Mouse (Mus musculus) adrenal gland, postnatal 36 days (tissue): Measurements from ENCODE around the gene Ptprt. TPM values are rescaled to one million over a fixed set of nuclear protein-coding genes. Genes with fewer than 3 reads are reported as not detected.

Experiments used
- DNase-seq, 2 experiments: peaks; one replicate each; pipeline ENCODE4 v3.0.0; 2021; ENCODE audit warnings: mixed read lengths in 1 of 2
- total RNA-seq, 2 experiments: library from RNA; stranded (reverse); gene quantifications; 2 replicates each; pipeline ENCODE4 v1.2.3; 2021

Gene Ptprt
- total RNA-seq, 2 experiments from 2014 or later = 0.07 to 0.16 TPM

DNA sequence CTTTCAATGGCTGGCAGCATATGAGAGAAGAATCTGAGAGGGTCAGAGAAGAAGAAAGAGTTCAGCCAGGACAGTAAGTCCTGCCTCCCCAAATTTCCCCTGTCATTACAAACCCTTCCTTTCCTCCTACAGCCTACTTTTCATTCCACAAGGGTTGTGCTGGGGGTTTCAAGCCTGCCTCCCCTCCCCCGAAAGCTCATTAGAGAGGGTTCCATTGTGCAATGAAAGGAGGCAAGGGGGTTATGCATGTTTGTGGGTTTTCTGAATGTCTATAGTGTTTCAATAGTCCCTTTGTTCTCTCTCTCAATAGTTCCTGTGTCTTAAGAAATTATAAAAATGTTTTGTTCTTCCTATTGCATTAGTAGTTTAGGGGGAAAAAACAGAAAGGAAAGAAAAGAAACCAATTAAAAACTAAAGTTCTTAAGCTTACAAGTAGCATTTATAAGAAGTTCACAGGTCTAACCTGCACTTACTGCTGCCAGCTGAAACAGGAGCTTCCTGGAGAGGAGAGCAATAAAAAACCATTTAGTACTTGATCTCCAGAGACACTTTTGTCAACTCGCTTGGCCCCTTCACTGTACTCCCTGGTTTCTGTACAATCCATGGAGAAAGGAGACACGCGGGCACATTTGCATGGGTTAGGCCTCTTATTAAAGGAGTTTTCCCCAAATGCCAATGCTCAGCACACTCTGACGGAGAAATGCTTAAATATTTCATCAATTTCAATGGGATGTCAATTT is 247.7 kb downstream of the Ptprt start:
- DNase-seq = no peak

DNA sequence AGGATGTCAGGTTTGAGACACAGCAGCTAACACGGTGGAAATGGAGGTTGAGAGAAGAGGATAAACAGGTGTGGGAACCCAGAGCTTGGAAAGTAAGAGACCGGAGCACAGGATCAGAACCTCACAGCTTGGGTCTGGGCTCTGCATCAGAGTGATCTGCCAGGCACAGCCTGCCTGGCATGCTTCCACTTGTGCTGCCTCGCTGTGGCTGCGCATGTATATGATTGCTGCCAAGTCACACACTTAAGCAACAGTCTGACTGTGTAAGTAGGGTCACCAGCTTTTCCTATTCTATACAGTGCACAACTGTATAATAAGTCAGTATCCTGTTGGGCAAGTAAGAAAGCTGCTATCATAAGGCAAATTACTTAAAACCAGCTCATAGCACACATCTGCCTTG is 249.9 kb downstream of the Ptprt start:
- DNase-seq = no peak

DNA sequence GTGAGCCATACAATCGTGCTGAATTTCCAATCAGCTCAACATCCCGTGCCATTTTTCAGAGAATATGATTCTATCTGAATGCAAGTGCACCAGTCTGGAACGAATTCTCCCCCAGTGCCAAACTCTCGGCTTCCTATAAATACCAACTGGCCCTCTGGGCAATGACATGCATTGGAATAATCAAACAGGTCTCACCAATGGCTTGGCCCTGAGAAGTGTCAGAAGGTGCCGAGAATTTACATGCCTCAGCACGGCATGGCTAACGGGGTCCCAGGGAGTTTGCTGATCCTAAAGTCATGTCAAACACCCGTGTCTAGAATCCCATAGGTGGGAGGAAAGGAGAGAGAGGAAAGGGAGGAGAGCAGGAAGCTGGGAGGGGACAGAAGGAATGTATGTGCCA is 251.7 kb downstream of the Ptprt start:
- no peak for DNase-seq

DNA sequence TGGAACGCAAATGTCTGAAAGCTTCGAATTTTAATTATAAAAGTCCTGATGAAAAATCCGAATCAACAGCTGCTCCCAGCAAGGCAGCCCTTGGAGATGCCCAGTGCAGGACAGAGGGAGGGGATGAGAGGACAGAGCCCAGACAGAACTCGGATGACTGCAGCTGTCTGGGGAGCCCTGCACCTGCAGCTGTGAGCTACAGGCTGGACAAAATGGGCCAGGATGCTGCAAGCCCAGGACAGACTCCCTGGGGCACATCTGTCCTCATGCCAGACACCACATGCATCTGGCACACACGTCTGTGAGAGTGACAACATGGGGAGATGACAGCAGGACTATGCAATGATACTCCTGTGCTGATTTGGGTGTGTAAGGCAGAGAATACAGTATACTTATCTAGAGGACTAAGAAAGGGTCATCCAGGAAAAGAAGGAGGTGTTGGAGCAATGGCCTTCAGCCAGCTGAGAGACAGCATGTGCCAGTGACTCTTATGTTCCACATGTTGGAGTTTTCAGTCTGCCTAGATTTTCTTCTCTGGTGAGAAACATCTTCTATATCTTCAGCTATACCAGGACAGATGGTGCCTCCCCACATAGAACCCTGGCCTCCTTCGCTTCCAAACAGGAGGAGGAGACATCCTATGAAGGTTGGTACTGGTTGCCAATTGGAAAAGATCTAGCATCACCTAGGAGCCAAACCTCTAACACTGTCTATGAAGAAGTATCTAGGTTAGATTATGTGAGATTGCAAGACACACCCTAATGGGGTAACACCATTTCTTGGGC is 259.4 kb downstream of the Ptprt start:
- DNase-seq = no peak

- no peak for DNase-seq
Observed at GRCm38 (mm10) chr2:162394601-162395000, 266.3 kb downstream of the Ptprt start.

DNA sequence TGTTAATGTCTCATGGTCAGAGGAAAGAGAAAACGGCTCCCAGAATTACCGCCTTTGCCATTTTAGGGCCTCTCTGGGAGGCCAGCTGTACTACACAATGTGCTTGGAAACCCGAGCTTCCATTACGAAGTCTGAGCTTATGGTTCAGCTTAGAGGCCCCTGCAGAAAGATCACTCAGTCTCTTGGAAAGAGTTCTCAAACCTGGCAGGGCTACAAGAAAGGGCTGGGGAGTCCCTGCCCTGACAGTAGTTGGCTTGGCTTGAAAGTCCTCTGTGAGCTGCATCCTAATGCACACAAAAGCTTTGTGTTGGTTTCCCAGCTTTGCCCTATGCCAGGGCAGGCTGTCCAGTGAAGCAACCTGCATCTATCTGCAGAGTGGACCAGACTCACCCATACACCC is 269.1 kb downstream of the Ptprt start:
- no peak for DNase-seq

- DNase-seq = no peak
Observed at GRCm38 (mm10) chr2:162377309-162377708, 283.6 kb downstream of the Ptprt start.

- no peak for DNase-seq
Observed at GRCm38 (mm10) chr2:162349047-162349446, 311.9 kb downstream of the Ptprt start.

GRCm38 (mm10) chr2:162341846-162342245 is 319.1 kb downstream of the Ptprt start:
- no peak for DNase-seq

DNA sequence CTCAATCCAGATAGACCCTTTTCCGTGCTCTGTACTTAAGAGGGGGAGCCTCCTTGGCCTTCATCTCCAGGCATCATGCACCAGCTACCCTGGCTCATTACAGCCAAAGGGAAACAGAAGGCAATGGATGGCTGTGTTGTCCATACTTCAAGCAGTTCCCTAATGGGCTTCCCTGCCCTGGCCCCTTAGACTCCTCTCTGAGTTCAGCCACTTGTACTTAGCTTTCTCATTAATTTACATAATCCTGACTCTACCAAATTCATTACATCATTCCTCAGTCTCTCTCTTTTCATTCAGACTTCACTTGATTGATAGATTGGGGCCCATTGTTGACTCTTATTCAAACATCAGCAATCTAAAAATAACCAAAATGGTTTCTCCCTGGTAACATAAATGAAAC is 320.7 kb downstream of the Ptprt start:
- no peak for DNase-seq

- DNase-seq = no peak
Observed at GRCm38 (mm10) chr2:162332066-162332683, 328.8 kb downstream of the Ptprt start.

DNA sequence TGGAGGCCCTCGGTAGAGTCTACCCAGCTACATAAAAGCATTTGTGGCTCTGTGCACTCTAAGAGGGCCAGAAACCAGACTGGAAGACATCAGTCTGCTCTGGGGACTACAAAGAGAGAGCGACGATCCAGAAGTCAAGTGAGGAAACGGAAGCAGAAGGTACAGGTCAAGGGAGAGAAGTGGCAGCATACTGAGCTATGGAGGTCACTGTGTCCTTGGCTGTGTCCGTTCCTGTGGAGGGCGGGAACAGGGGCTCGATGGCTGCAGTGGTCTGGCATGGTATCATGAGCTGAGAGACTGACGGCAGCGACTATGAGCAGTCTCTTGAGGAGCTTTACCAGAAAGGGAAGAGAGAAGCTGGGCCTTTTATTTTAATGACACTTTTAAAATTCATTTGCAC is 331.5 kb downstream of the Ptprt start:
- no peak for DNase-seq

- DNase-seq = no peak
Observed at GRCm38 (mm10) chr2:162322411-162322810, 338.5 kb downstream of the Ptprt start.

- no peak for DNase-seq
Observed at GRCm38 (mm10) chr2:162307996-162308395, 353.0 kb downstream of the Ptprt start.

DNA sequence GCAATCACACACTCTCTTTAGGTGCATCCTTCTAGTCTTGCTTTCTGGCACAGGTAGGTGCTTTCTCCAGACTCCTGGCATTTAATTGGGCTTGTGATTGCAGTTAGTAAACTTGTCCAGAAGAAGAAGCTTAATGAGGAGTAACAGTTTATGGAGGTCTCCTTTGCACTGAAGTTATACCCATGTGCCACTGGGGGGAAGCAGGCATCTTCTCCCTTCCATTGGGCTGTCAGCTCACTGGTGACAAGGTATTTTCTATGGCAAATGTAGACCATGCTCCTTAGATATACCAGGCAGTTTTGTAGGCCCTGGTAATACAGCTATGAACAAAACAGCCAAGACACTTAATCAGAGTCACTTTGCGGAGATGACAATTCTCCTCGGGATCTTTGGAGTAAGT is 366.9 kb downstream of the Ptprt start:
- DNase-seq = no peak

GRCm38 (mm10) chr2:162282606-162283005 is 378.3 kb downstream of the Ptprt start:
- no peak for DNase-seq

- DNase-seq = no peak
Observed at GRCm38 (mm10) chr2:162282121-162282520, 378.8 kb downstream of the Ptprt start.

- no peak for DNase-seq
Observed at GRCm38 (mm10) chr2:162273826-162274225, 387.1 kb downstream of the Ptprt start.

DNA sequence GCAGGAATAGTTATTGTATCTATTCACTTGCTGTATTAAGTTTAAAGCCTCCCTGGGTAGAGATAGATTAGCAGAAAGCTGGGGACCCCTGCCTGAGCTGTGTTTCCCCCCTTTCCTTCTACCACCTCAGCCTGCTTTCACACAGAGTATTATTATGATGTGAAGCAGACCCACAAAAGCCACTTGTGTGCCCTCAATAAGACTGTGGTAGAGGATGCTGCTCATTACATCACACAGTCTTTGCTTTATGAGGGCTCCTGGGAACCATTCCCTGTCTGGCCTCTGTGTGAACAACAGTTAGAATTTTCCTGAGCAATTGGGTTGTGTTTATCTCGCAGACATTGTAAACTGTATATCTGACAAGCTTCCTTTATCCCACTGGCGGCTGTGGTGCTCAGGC is 409.7 kb downstream of the Ptprt start:
- no peak for DNase-seq

- DNase-seq = no peak
Observed at GRCm38 (mm10) chr2:162248296-162248695, 412.7 kb downstream of the Ptprt start.

- DNase-seq = no peak
Observed at GRCm38 (mm10) chr2:162222476-162222875, 438.5 kb downstream of the Ptprt start.

GRCm38 (mm10) chr2:162220586-162220985 is 440.4 kb downstream of the Ptprt start:
- DNase-seq = no peak

- peak in 1 of 2 experiments; percentile 5 for DNase-seq
Observed at GRCm38 (mm10) chr2:162219507-162219906, 441.4 kb downstream of the Ptprt start.
